Mouse (Mus musculus): Measurements from ENCODE around the gene Srgap3.

GRCm38 (mm10) chr6:112725468-112725867 is 221.6 kb downstream of the Srgap3 start:
- TF ChIP-seq CTCF (conservative IDR thresholded peaks at IDR 0.05; ENCODE audit: insufficient read depth, insufficient read length, low read depth, low read length): no peak
- TF ChIP-seq POLR2A (IDR thresholded peaks at IDR 0.05; ENCODE audit: low read depth, low read length): no peak

All from kidney, adult 2 months (tissue).